ENCODE assay signal across 22 mouse cellular contexts in the genomic region with DNA sequence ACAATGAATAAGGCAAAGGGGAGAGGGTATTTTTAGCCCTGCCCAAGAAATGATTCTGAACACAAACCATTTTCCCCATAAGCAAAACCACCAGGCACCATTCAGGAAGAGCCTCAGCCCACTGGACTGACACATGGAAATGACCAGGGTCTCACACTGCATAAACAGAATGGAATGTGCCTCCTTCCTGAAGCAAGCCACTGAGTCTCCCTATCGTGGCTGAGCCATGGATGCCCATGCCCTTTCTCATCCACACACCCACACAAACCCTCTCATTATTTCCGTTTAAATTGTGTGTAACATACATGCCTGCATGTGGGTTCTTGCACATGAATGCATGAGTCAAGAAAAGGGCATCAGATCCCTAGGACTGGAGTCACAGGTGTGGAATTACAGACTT.
"Had no signal": no experiment of that assay in that cellular context is flagged by ENCODE, and none has a peak within 500 bp of the region (broad histone marks: within the 10 kb centered on the region; RNA-seq: fewer than 3 reads in every experiment).

No protein-coding gene starts in this region.

- H3K9ac ChIP-seq: liver, embryonic 15.5 days; liver, postnatal 0 days; lung, embryonic 15.5 days; neural tube, embryonic 13.5 days; neural tube, embryonic 15.5 days had no signal

- H3K9me3 ChIP-seq: liver, embryonic 15.5 days; lung, embryonic 15.5 days; neural tube, embryonic 15.5 days had no signal

- H3K27me3 ChIP-seq: liver, embryonic 15.5 days; lung, embryonic 15.5 days; neural tube, embryonic 13.5 days; neural tube, embryonic 15.5 days had no signal

- ATAC-seq: liver, postnatal 0 days; lung, postnatal 0 days; midbrain, embryonic 16.5 days had no signal

- H3K4me2 ChIP-seq: liver, embryonic 15.5 days; lung, embryonic 15.5 days; midbrain, embryonic 11.5 days; neural tube, embryonic 13.5 days; neural tube, embryonic 15.5 days had no signal

- DNase-seq: liver, postnatal 0 days; lung, adult 2 months; lung, postnatal 14 days; lung, postnatal 36 days; midbrain, embryonic 14.5 days; retina, postnatal 1 day; right cerebral cortex, adult 18-20 months; right cerebral cortex, postnatal 25 days; right cerebral cortex, postnatal 4 days; spleen, adult 18-20 months; thymus, adult 18-20 months; thymus, postnatal 14 days; thymus, postnatal 4 days had no signal

- H3K4me3 ChIP-seq: liver, embryonic 15.5 days; lung, embryonic 15.5 days; myocyte; neural tube, embryonic 13.5 days; neural tube, embryonic 15.5 days had no signal

- H3K27ac ChIP-seq: liver, embryonic 15.5 days; lung, embryonic 15.5 days; macrophage; neural tube, embryonic 13.5 days; neural tube, embryonic 15.5 days had no signal

- H3K36me3 ChIP-seq: liver, embryonic 15.5 days; lung, embryonic 15.5 days; neural tube, embryonic 13.5 days; neural tube, embryonic 15.5 days had no signal

- H3K4me1 ChIP-seq: liver, embryonic 15.5 days; lung, embryonic 15.5 days had no signal
